ENCODE assay signal across 23 mouse cellular contexts in genomic region chr15:100388224-100388835, GRCm38 (mm10). TPM values are rescaled to one million over a fixed set of nuclear protein-coding genes. Genes with fewer than 3 reads are reported as not detected.
DNase-seq lines count a peak whose midpoint lies in the region; ATAC-seq lines count a peak whose summit lies in the region.
"Had no signal": no experiment of that assay in that cellular context is flagged by ENCODE, and none has a peak within 500 bp of the region (broad histone marks: within the 10 kb centered on the region; RNA-seq: fewer than 3 reads in every experiment).

No protein-coding gene starts in this region.

- no peaks in the 10 kb centered on the region for H3K4me1 ChIP-seq in forebrain, embryonic 16.5 days (replicated peaks; ENCODE audit: control insufficient read depth, insufficient read depth, low read length)
- H3K4me1 ChIP-seq in forebrain, embryonic 11.5 days (replicated peaks; ENCODE audit: control insufficient read depth, insufficient read depth, low read length) = no peaks in the 10 kb centered on the region
- H3K4me1 ChIP-seq in midbrain, embryonic 16.5 days (ENCODE audit: control insufficient read depth, insufficient read depth, low read length) = no peaks in the 10 kb centered on the region
- H3K4me1 ChIP-seq: intestine, embryonic 15.5 days; midbrain, embryonic 13.5 days had no signal

- no peak overlapping the region for H3K4me2 ChIP-seq in forebrain, embryonic 16.5 days (ENCODE audit: low read length)
- H3K4me2 ChIP-seq in forebrain, embryonic 11.5 days (ENCODE audit: low read depth, low read length, severe bottlenecking) = no peak overlapping the region
- no peak overlapping the region for H3K4me2 ChIP-seq in midbrain, embryonic 16.5 days (ENCODE audit: low read length)
- H3K4me2 ChIP-seq: embryonic facial prominence, embryonic 13.5 days; hindbrain, embryonic 12.5 days; intestine, embryonic 15.5 days; kidney, embryonic 15.5 days; midbrain, embryonic 13.5 days had no signal

- 92% methylated on average over 16 of the region's 16 CpGs for WGBS in forebrain, embryonic 16.5 days
- WGBS in forebrain, embryonic 11.5 days = 89% methylated on average over 16 of the region's 16 CpGs
- 95% methylated on average over 16 of the region's 16 CpGs for WGBS in midbrain, embryonic 16.5 days

- H3K9ac ChIP-seq in forebrain, embryonic 16.5 days (replicated peaks; ENCODE audit: low read depth, low read length) = no peak overlapping the region
- no peak overlapping the region for H3K9ac ChIP-seq in forebrain, embryonic 11.5 days (ENCODE audit: low read length)
- H3K9ac ChIP-seq in midbrain, embryonic 16.5 days (ENCODE audit: low read depth, low read length) = no peak overlapping the region
- H3K9ac ChIP-seq: embryonic facial prominence, embryonic 13.5 days; hindbrain, embryonic 12.5 days; intestine, embryonic 15.5 days; kidney, embryonic 15.5 days; midbrain, embryonic 13.5 days had no signal

- no peak overlapping the region for H3K27ac ChIP-seq in forebrain, embryonic 16.5 days (ENCODE audit: low read length)
- no peak overlapping the region for H3K27ac ChIP-seq in forebrain, embryonic 11.5 days (ENCODE audit: low read depth, low read length)
- H3K27ac ChIP-seq in midbrain, embryonic 16.5 days (ENCODE audit: low read length) = no peak overlapping the region
- H3K27ac ChIP-seq: embryonic facial prominence, embryonic 13.5 days; hindbrain, embryonic 12.5 days; intestine, embryonic 15.5 days; kidney, embryonic 15.5 days; macrophage; midbrain, embryonic 13.5 days had no signal

- H3K4me3 ChIP-seq in forebrain, embryonic 16.5 days (replicated peaks; ENCODE audit: low read length) = no peak overlapping the region
- no peak overlapping the region for H3K4me3 ChIP-seq in forebrain, embryonic 11.5 days (ENCODE audit: low read depth, low read length)
- H3K4me3 ChIP-seq in midbrain, embryonic 16.5 days (ENCODE audit: low read depth, low read length) = no peak overlapping the region
- H3K4me3 ChIP-seq: embryonic facial prominence, embryonic 13.5 days; gastrocnemius, adult 2 months; hindbrain, embryonic 12.5 days; intestine, embryonic 15.5 days; kidney, embryonic 15.5 days; midbrain, embryonic 13.5 days had no signal

- peak; percentile 41 for DNase-seq in spleen, postnatal 36 days (ENCODE audit: low spot score in 2 of 2)
- DNase-seq in spleen, postnatal 4 days (ENCODE audit: low spot score in 2 of 2) = no peak
- DNase-seq in splenic B cell, adult 2 months (ENCODE audit: low read depth, low spot score) = peak; percentile 77
- DNase-seq in forebrain, embryonic 11.5 days (ENCODE audit: low spot score) = no peak
- DNase-seq: cerebellum, adult 11-12 months; gastrocnemius, adult 2 months; heart, adult 11 months; layer of hippocampus, postnatal 36 days; liver had no signal

- no peaks in the 10 kb centered on the region for H3K36me3 ChIP-seq in splenic B cell, adult 2 months (ENCODE audit: control insufficient read depth, insufficient read depth, low read length, poor library complexity, severe bottlenecking)
- H3K36me3 ChIP-seq in forebrain, embryonic 16.5 days (ENCODE audit: control insufficient read depth, insufficient read depth) = no peaks in the 10 kb centered on the region; the same call in 1 of the 2 replicates
- H3K36me3 ChIP-seq in forebrain, embryonic 11.5 days (ENCODE audit: control insufficient read depth, insufficient read depth, low read length) = no peaks in the 10 kb centered on the region
- 0 out of 2 replicates have a peak, but pooled peaks cover 2% of the 10 kb centered on the region for H3K36me3 ChIP-seq in midbrain, embryonic 16.5 days (ENCODE audit: control insufficient read depth, insufficient read depth, low read length)
- H3K36me3 ChIP-seq: intestine, embryonic 15.5 days had no signal

- no peaks in the 10 kb centered on the region for H3K27me3 ChIP-seq in splenic B cell, adult 2 months (ENCODE audit: control insufficient read depth, insufficient read depth, low read length, poor library complexity, severe bottlenecking)
- H3K27me3 ChIP-seq in forebrain, embryonic 16.5 days (replicated peaks; ENCODE audit: control insufficient read depth, insufficient read depth, low read length) = no peaks in the 10 kb centered on the region
- no peaks in the 10 kb centered on the region for H3K27me3 ChIP-seq in forebrain, embryonic 11.5 days (ENCODE audit: control insufficient read depth, insufficient read depth, low read length)
- H3K27me3 ChIP-seq in midbrain, embryonic 16.5 days (ENCODE audit: control insufficient read depth, insufficient read depth, low read depth, low read length) = no peaks in the 10 kb centered on the region
- H3K27me3 ChIP-seq: embryonic facial prominence, embryonic 13.5 days; hindbrain, embryonic 12.5 days; intestine, embryonic 15.5 days; kidney, embryonic 15.5 days; midbrain, embryonic 13.5 days had no signal

- H3K9me3 ChIP-seq in forebrain, embryonic 16.5 days (ENCODE audit: control insufficient read depth, low read length) = no peaks in the 10 kb centered on the region
- no peaks in the 10 kb centered on the region for H3K9me3 ChIP-seq in forebrain, embryonic 11.5 days (ENCODE audit: control insufficient read depth, low read length)
- no peaks in the 10 kb centered on the region for H3K9me3 ChIP-seq in midbrain, embryonic 16.5 days (replicated peaks; ENCODE audit: control insufficient read depth, low read length, poor library complexity, severe bottlenecking)
- H3K9me3 ChIP-seq: embryonic facial prominence, embryonic 13.5 days; hindbrain, embryonic 12.5 days; intestine, embryonic 15.5 days; kidney, embryonic 15.5 days; midbrain, embryonic 13.5 days had no signal

- ATAC-seq in common myeloid progenitor, adult 5-6 weeks (replicated peaks; ENCODE audit: low read depth, poor library complexity, severe bottlenecking) = peak; percentile 58
- ATAC-seq in forebrain, embryonic 16.5 days = no peak
- no peak for ATAC-seq in forebrain, embryonic 11.5 days (replicated peaks; ENCODE audit: low FRiP score)
- ATAC-seq in midbrain, embryonic 16.5 days = no peak
- ATAC-seq: intestine, embryonic 15.5 days; midbrain, embryonic 13.5 days had no signal

RNA-seq across cellular contexts. Expression of gene Higd1c, which starts 24.0 kb away (rescaled TPM):
- not detected in 2 replicates for total RNA-seq in common myeloid progenitor, adult 5-6 weeks (2017)
- not detected in 2 replicates for polyA plus RNA-seq in forebrain, embryonic 16.5 days (2015; fragmentation: Nextera tagmentation; extraction: Ambion mirVana)
- polyA plus RNA-seq in forebrain, embryonic 11.5 days (2014; fragmentation: Nextera tagmentation; extraction: Ambion mirVana) = not detected in 2 replicates
- polyA plus RNA-seq in midbrain, embryonic 16.5 days (2015; fragmentation: Nextera tagmentation; extraction: Ambion mirVana) = not detected in 2 replicates
- total RNA-seq: adrenal gland, postnatal 14 days; gastrocnemius, adult 2 months; layer of hippocampus, postnatal 36 days; left cerebral cortex, postnatal 36 days had no signal
- polyA plus RNA-seq: cortical plate, adult 2 months; embryonic facial prominence, embryonic 13.5 days; heart, embryonic 16.5 days; hindbrain, embryonic 12.5 days; macrophage; midbrain, embryonic 13.5 days; stomach, embryonic 16.5 days had no signal

RNA-seq across cellular contexts. Expression of gene Gm5475, which starts 33.6 kb away (rescaled TPM):
- not detected in 2 replicates for total RNA-seq in common myeloid progenitor, adult 5-6 weeks (2017)
- polyA plus RNA-seq in forebrain, embryonic 16.5 days (2015; fragmentation: Nextera tagmentation; extraction: Ambion mirVana) = 0.09 TPM in 2 replicates
- polyA plus RNA-seq in forebrain, embryonic 11.5 days (2014; fragmentation: Nextera tagmentation; extraction: Ambion mirVana) = not detected in 2 replicates
- 0.10 TPM in 2 replicates for polyA plus RNA-seq in midbrain, embryonic 16.5 days (2015; fragmentation: Nextera tagmentation; extraction: Ambion mirVana)
- total RNA-seq: gastrocnemius, adult 2 months; layer of hippocampus, postnatal 36 days; left cerebral cortex, postnatal 36 days had no signal
- polyA plus RNA-seq: embryonic facial prominence, embryonic 13.5 days; heart, embryonic 16.5 days; hindbrain, embryonic 12.5 days; macrophage had no signal

RNA-seq across cellular contexts. Expression of gene Mettl7a2, which starts 35.3 kb away (rescaled TPM):
- total RNA-seq in common myeloid progenitor, adult 5-6 weeks (2017) = not detected in 2 replicates
- polyA plus RNA-seq in forebrain, embryonic 16.5 days (2015; fragmentation: Nextera tagmentation; extraction: Ambion mirVana) = not detected in 2 replicates
- not detected in 2 replicates for polyA plus RNA-seq in forebrain, embryonic 11.5 days (2014; fragmentation: Nextera tagmentation; extraction: Ambion mirVana)
- not detected in 2 replicates for polyA plus RNA-seq in midbrain, embryonic 16.5 days (2015; fragmentation: Nextera tagmentation; extraction: Ambion mirVana)
- polyA plus RNA-seq: cortical plate, adult 2 months; embryonic facial prominence, embryonic 13.5 days; heart, embryonic 16.5 days; hindbrain, embryonic 12.5 days; intestine, embryonic 15.5 days; kidney, embryonic 15.5 days; macrophage; midbrain, embryonic 13.5 days; stomach, embryonic 16.5 days had no signal

RNA-seq across cellular contexts. Expression of gene Methig1, which starts 35.4 kb away (rescaled TPM):
- total RNA-seq in common myeloid progenitor, adult 5-6 weeks (2017) = not detected in 2 replicates
- not detected in 2 replicates for polyA plus RNA-seq in forebrain, embryonic 16.5 days (2015; fragmentation: Nextera tagmentation; extraction: Ambion mirVana)
- not detected in 2 replicates for polyA plus RNA-seq in forebrain, embryonic 11.5 days (2014; fragmentation: Nextera tagmentation; extraction: Ambion mirVana)
- polyA plus RNA-seq in midbrain, embryonic 16.5 days (2015; fragmentation: Nextera tagmentation; extraction: Ambion mirVana) = not detected in 2 replicates
- total RNA-seq: gastrocnemius, adult 2 months; layer of hippocampus, postnatal 36 days; left cerebral cortex, postnatal 36 days had no signal
- polyA plus RNA-seq: cortical plate, adult 2 months; embryonic facial prominence, embryonic 13.5 days; heart, embryonic 16.5 days; hindbrain, embryonic 12.5 days; macrophage; midbrain, embryonic 13.5 days had no signal

RNA-seq across cellular contexts. Expression of gene Slc11a2, which starts 36.5 kb away (rescaled TPM):
- 19.7 and 30.4 TPM in 2 replicates for total RNA-seq in common myeloid progenitor, adult 5-6 weeks (2017)
- polyA plus RNA-seq in forebrain, embryonic 16.5 days (2015; fragmentation: Nextera tagmentation; extraction: Ambion mirVana) = 20.3 and 28.2 TPM in 2 replicates
- polyA plus RNA-seq in forebrain, embryonic 11.5 days (2014; fragmentation: Nextera tagmentation; extraction: Ambion mirVana) = 18.0 and 23.2 TPM in 2 replicates
- polyA plus RNA-seq in midbrain, embryonic 16.5 days (2015; fragmentation: Nextera tagmentation; extraction: Ambion mirVana) = 23.7 and 24.8 TPM in 2 replicates

Comparison
In these comparisons a context has a peak if more than half of its experiments do, and no peak if none do; other contexts are left out.
1. DNase-seq: peak in spleen, postnatal 36 days (2 of 2) and splenic B cell, adult 2 months (single experiment); none in spleen, postnatal 4 days (0 of 2) and forebrain, embryonic 11.5 days (single experiment).